Mouse (Mus musculus) layer of hippocampus, adult 8-10 months (tissue): ENCODE measurements around the gene Wipi2. TPM values are rescaled to one million over a fixed set of nuclear protein-coding genes. Genes with fewer than 3 reads are reported as not detected.

Source experiments
- DNase-seq, 2 experiments: peaks; one replicate each; pipeline ENCODE4 v3.0.0; 2022; ENCODE audit warnings: low spot score in 2 of 2
- total RNA-seq, 4 experiments: library from RNA; stranded (reverse); gene quantifications; 2 replicates each; pipeline ENCODE4 v1.2.4; 2022

Gene Wipi2
- 100 to 1,000 TPM in 1 of 4 experiments, 10 to 100 TPM in 3; 87.7 to 101 (median 92.7) TPM for total RNA-seq

DNA sequence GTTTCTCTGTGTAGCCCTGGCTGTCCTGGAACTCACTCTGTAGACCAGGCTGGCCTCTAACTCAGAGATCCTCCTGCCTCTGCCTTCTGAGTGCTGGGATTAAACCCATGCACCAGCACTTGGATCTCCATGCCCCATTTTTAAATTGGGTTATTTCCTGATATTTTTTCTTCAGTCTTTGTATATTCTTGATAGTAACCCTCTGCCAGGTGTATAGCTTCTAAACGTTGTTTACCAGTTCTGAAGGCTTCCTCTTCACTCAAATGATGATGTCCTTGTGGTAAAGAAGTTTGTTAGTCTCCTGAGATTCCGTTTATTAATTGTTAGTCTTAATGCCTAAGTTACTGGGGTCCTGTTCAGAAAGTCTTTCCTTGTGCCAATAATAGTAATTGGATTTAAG is at the start of gene Wipi2:
TSS of gene Wipi2 (plus strand) at position 301 of the 400 bp plus-strand sequence.
- no peak for DNase-seq

DNA sequence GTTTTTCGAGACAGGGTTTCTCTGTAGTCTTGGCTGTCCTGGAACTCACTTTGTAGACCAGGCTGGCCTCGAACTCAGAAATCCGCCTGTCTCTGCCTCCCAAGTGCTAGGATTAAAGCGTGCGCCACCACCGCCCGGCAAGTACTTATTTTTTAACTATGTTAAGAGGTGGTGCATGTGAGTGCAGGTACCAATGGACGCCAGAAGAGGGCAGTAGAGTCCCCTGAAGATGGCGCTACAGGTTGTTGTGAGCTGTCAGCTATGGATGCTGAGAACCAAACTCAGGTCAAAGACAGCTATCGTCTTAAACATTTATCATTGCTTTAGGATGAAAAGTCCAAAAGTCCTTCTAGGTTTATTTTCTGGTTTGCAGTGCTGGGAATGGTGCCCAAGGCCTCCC is 49.3 kb upstream of the Wipi2 start:
- DNase-seq = no peak

DNA sequence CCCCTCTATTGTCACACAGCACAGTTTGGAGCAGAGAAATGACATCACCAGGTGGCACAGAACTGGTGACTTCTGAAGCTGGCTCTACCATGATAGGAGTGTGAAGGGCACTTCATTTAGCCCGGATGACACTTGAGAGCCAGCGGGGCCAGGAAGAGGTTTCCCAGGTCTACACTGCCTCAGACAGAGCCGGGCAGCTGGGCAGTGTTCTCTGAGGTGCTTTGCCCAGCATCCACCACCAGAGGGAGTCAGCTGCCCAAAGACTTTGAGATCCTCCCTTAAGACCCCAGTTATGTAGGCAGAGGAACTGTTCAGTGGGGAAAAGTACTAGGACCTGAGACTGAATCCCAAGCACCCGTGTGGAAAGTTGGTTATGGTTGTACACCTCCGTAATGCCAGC is 46.0 kb upstream of the Wipi2 start:
- peak; percentile 56 to 76 for DNase-seq

DNA sequence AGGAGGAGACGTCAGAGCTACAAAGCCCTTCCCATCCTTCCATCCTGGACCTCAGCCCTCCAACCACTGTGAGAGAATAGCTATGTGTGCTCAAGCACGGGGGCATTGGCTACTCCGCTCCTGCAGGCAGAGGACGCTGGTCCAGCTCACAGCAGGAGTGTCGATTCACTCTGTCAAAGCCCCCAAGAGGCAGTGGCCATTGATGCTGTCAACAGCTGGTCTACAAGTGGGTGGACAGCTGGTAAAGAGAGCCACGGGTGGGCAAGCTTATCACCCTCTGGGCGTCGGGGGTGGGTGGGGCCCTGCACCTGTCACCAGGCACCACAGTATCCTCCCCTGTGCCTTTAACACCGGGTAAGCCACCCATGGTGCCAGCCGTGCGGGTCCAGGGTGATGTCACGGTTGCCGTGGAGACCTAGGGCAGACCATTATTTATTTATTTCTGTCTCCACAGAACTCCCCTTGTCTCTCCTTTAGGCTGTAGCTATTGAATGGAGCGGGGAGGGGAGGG is 43.8 kb upstream of the Wipi2 start:
- DNase-seq = peak; percentile 61 to 77

DNA sequence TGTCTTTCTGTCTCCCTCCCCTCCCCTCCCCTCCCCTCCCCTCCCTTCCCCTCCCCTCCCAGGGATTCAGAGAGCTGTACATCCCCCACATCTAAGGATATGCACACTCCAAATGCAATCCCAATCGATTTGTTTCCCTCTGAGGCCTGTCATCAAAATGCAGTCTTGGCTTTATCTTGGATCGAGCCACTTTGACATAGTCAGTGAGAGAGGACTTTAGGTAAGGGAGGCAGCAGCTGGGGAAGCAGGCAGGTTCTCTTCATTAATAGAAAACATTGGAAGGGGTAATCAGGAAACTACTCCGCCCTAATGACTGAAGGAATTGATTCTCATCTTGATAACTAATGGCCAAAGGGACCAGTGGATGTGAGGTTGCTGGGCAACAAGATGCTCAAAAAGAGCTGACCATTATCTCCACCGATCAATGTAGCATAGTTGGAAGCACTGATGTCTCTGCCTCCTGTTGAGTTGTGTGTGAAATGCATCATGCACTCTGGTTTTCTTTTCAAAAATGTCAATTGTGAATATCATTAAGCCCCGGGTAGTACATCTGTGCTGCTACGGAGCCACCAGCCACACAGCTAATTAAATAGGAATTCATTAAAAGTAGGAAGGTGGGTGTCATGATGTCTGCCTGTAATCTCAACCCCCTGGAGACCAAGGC is 36.4 kb upstream of the Wipi2 start:
- no peak for DNase-seq

DNA sequence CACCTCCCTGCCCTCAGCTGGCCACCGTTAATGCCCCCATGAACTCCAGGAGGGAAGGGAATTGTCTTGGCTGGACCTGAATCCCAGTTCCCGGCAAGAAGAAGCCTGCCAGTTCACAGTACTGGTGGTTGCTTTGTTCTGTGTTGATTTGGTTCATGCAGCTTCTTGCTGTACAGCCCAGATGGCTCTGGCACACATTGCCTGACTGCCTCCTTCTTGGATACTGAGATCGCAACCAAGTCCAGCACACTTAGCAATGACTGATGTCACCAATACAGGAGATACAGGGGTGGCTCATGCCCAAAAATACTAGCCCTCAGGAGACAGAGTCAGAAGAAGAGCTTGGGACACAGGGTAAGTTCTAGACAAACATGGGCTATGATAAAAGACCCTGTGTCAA is 31.8 kb upstream of the Wipi2 start:
- DNase-seq = peak; percentile 67 to 69

DNA sequence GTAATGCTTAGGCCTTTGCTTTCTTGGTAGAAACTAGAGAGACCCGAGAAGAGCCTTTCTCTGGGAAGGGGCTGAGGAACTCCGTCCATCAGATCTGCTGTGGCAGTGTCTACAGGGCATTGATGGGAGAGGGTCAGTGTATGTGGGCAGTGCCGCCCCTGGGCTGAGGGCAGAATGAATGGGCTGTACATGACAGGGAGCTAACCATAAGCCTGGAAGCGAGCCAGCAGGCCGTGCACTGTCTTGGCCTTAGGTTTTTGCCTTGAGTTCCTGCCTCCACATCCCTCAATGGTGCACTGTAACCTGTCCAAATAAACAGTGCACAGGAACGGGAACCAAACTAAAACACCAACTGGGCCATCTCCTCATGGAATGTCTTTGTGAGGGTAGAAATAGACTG is 30.8 kb upstream of the Wipi2 start:
- DNase-seq = no peak

DNA sequence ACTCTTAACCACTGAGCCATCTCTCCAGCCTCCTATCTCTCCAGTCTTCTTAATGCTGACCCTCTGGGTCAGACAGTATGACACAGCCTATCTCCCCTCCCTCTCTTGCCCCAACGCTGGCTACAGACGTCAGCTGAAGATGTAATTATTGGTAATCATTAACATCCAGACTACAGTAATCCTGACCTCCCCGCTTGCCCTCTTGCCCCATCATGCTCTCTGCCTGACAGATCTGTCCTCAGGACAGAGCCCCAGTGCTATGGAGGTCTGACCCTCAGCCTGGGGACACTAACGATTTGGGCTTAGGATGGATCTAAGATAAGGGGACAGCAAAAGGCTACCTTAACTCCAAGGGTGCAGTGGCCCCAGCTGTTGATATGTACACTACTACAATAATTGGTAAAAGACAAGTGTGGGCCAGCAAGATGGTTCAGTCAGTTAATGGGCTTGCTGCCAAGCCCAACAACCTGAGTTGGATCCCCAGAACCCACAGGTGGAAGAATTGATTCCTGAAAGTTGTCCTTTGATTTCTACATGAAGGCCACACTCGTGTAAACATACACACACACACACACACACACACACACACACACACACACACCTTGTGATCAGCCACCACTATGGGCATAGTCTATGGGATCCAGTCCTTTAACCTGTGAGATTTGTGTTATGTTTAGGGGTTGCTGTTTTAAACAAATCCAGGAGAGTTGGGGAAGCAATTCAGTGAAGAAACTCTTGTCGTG is 29.7 kb upstream of the Wipi2 start:
- DNase-seq = no peak

DNA sequence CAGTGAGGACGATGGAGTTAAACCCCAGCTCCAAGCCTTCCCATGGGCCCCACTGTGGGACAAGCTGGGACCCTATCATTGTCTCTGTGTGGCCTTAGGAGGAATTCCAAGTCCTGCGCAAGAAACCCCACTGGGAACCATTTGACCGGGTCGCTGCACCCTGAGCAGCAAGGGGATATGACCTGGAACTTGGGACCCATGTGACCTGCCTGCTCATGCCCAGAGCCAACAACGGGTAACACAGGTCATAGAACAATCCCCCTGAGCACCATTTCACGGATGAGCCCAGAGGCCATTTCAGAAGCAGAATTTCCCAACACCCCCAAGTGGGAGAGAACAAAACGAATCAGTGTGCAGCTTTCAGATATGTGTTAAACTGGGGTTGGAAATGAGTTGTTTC is 23.1 kb upstream of the Wipi2 start:
- no peak for DNase-seq

DNA sequence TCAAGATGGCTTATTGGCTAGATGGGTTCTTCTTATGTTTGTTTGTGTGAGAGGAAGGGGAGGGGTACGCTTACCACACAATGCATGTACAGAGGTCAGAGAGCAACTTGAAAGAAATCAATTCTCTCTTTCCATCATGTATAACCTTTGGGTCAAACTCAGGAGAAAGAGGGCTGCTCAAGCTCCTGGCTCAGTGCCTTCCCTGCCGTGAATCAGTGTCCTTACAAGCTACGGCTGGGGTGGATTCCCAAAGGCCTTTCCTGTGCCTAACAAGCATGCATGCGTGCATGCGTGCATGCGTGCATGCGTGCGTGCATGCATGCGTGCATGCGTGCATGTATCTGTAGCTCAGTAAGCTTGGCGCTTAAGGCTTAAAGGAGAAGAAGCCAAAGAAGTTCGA is 22.2 kb upstream of the Wipi2 start:
- no peak for DNase-seq

DNA sequence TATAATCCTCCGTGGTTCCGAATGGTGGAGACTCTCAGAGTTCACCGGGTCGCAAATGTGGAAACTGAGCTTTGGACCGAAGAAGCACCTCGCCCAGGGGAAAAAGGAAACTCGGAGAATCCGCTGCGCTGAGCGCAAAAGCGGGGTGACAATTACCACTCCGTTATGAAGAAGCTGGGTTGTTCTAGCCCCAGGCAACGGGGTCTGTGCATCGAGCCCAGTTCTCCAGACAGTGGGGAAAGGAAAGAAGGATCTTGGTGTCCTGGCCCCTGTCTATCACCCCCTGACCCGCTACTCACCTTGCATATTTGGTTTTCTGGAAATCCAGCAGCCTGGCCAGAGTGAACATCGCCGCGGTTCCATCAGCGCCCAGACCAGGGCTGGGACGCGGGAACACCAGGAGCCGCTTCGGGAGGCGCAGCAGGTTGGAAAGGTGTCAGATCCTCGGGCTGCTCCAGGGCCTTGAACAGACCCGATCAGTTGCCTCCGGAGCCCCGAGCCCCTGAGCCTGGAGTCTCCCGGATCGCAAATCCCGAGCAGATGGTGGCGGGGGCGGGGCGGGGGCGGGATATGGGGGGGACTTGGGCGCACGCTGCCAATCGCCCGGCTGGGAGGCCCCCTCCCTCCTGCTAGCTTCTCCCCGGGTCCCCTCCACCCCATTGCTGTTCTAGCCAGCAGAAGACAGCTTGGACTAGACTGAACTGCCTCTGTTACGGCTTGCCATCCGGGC is 19.1 kb upstream of the Wipi2 start, which contains the start of gene Mmd2:
TSS of gene Mmd2 (minus strand) at position 542 of the 730 bp plus-strand sequence.
- peak; percentile 65 to 75 for DNase-seq

DNA sequence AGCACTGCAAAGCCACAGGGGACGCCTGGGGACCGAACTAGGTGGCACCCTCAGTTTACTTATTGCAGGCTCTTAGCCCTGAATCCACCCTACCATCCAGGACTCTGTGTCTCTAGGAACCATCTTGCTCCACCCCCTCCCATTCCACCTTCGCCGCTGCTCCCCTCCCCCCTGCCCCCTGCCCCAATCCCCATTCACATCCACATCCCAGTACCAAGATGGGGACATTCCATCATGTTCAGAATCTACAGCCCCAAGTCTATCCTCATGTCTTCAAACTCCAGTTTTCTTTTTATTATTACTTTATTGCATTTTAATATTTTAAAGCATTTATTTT is 18.5 kb upstream of the Wipi2 start:
- no peak for DNase-seq

DNA sequence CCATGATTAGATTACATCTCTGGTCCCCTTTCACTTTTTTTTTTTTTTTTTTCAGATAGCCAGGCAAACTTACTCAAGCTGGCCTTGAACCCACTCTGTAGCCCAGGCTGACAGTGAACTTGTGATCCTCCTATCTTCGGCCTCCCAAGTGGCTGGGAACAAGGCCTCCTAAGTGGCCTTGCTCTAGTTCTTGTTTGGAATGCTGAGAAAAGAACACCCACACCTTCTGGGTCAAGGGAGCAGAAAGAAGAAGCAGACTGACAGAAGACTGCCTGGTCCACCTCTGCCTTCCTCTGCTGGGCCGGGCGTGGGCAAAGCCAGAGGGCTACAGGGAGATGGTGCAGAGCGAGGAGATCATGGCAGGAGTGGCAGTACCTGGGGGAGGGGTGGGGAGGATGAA is 17.1 kb upstream of the Wipi2 start:
- no peak for DNase-seq

DNA sequence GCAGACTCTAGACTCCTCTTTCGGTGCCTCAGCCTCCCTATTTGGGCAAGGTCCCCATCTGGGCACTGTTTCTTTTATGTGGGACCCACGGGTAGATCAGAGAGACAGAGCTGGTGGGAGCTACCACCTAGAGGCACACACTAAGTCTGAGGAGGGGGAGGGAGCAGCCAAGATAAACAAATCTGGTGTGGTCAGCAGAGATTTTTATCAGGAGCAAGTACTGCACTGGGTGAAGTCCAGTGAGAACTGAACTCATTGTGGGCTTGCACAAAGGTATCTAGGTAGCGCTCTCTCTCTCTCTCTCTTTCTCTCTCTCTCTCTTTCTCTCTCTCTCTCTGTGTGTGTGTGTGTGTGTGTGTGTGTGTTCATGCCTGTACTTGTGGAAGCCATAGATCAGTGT is 13.0 kb upstream of the Wipi2 start:
- DNase-seq = no peak

DNA sequence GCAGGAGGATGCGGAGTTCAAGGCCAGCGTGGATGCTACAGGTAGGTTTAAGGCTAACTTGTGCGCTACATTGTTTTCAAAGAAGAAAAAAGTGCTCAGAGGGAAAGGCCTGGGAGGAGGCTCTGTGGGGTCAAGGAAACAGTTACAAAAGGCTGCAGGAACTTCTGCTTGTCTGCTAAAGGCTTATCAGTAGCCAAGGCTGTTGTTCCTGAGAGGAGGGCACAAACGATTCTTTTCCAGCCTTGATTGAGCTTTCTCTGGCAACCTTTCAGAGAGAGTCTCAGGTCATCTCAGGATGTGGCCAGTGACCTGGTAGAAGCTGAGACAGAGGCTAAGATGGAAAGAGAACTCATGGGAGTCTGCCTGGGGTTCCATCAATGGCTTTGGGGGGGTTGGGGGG is 11.9 kb upstream of the Wipi2 start:
- DNase-seq = no peak

DNA sequence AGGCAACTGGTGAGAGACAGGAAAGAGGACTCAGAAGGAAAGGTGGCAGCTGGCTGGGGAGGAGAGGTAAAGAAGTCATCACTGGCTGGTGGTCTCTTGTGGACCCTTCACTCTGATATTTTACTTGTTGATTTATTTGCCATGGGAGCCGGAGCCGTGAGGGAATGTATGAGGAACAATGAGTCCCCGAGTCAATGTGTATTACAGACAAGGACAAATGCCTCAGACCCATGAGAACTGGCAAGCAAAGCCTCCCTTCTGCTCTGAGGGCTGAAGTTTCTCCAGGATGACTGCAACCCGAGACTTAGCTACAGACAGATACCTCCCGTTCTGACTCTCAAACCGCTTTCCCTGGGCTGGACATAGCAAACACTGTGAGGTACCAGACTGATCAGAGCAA is 11.2 kb upstream of the Wipi2 start:
- DNase-seq = no peak

DNA sequence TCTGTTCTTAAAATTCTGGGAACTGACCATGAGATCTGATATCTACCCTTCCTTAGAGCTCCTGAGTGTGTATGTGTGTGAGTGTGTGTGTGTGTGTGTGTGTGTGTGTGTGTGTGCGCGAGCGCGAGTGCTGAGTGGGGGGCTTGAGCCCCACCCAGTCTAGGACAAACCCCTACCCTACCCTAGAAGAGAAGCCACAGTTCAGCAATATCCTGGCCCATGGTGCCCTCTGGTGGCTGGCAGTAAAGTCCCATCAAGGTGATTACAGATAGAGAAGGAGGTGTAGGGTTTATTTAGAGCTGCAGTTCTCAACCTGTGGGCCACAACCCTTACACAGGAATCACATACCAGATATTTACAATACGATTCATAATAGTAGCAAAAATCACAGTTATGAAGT is 7.6 kb upstream of the Wipi2 start:
- peak in 1 of 2 experiments; percentile 68 for DNase-seq

DNA sequence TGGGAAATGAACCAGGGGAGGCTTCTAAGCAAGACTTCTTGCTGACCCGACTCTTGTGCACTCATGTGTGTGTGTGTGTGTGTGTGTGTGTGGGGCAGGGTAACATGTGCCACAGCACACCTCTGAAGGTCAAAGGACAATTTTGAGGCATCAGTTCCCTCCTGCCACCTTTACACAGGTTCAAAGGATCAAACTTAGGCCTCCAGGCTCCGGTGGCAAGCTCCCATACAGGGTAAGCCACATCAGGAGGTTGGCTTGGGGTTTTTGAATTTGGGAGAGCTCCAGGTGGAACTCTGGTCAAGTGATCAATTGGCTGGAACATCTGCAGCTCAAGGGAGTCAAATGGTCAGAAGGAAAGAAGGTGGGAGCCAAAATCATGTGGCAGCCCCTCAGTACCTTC is 6.1 kb upstream of the Wipi2 start:
- DNase-seq = no peak

DNA sequence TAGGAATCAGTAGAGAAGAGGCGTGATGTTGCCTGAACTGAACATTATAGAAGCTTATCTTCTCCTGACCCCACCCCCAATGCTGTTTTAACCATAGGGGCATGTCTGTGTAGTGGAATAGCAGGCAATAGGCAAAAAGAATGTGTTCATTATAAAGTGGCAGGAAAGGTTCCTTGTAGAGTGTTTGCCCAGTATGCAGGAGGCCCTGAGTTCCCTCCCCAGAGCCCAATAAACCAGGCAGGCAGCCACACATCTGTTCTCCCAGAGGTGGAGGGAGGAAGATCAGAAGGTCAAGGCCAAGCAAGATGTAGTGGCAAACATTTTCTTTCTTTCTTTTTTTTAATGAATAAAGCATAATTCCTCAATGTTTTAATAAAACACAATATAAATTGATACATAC is 5.4 kb upstream of the Wipi2 start:
- no peak for DNase-seq

DNA sequence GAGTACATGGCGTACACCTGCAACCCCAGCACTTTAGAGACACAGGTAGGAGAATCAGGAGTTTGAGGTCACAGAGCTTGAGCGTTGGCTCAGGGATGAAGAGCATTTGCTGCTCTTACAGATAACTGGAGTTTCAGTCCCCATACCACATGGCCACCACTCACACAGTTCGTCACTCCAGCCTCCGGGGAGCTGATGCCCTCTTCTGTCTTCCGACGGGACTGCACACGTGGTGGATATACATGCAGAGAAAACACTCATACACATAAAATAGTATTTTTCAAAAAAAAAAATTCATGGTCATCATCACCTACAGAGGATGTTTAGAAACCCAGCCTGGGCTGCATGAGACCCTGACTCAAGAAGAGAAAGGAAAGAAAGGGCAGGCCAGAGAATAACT is 4.4 kb upstream of the Wipi2 start:
- DNase-seq = no peak

DNA sequence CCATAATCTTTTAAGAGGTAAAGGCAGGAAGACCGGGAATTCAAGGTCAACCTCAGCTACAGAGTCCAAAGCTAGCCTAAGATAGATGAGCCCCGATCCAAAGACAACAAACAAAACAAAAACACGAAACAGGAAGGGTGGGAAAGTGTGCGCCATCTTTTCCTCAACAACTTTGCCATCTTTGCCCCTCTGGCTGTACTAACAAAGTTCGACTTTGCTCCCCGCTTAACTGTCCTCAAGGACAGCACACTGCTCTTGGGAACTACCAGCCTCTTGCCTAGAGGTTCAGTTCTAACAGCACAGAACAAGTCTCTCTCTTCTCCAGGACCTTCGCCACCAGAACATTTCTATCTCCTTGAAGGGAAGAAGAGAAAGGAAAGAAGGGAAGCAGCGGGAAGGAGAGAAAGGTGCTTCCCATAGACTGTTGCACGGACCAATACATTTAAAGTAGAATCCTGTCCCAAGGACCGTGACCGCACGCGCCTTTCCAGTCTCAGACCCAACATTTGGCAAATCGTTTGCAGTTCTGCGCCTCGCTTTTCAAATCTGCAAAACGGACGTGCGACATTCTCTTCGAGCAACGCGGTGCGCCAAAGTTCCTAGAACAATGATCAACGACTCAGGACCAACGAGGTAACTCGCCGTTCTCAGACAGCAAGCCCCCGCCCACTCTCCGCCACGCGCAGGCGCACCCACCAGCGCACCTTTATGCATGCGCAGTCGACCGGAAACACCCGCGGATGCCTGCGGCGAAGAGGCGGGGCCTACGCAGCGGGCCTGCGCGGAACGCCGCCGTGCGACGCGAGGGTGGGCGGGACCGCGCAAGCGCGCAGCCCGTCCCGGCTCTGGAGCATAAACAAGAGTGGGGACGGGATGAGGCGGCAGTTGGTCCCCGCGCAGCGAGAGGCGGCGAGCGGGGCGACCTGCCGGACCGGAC is 1.5 kb downstream of the Wipi2 start:
- peak; percentile 94 to 95 for DNase-seq
